Mouse (Mus musculus) small intestine, adult 10 weeks (tissue): Measurements from ENCODE around the gene Otud7b. TPM values are rescaled to one million over a fixed set of nuclear protein-coding genes. Genes with fewer than 3 reads are reported as not detected.

Experiments
- polyA plus RNA-seq: library from polyadenylated mRNA; stranded (reverse); fragments of 350-450 nt; fragmentation: Illumina TruSeq; extraction: RNeasy Lipid Tissue Mini Kit (QIAGEN cat#74804); gene quantifications from one replicate; pipeline ENCODE4 v1.2.3, GENCODE M21; 2014; ENCODE audit warnings: low replicate concordance

Gene Otud7b
- polyA plus RNA-seq = 18.3 TPM

GRCm38 (mm10) chr3:96104261-96105065, at the start of gene Otud7b:
Gene Otud7b, plus strand, starts transcription at chr3:96104527.

GRCm38 (mm10) chr3:96058231-96058896, 46.0 kb upstream of the Otud7b start, which contains the start of gene Vps45:
Gene Vps45, minus strand, starts transcription at chr3:96058466.

GRCm38 (mm10) chr3:96161869-96162840, 57.8 kb downstream of the Otud7b start, which contains the start of gene Mtmr11:
Gene Mtmr11, plus strand, starts transcription at chr3:96162004.

GRCm38 (mm10) chr3:96172197-96173178, 68.2 kb downstream of the Otud7b start, which contains the start of gene Sf3b4:
Gene Sf3b4, plus strand, starts transcription at chr3:96172332.

GRCm38 (mm10) chr3:96180727-96181477, 76.6 kb downstream of the Otud7b start, which contains the start of gene Sv2a:
Gene Sv2a, plus strand, starts transcription at chr3:96181151.

Other genes starting within 250 kb of the Otud7b start
- gene Prpf3, start 248.6 kb upstream of the Otud7b start, polyA plus RNA-seq = 28.4 TPM
- 2.5 TPM for gene Mrps21, start 233.0 kb upstream of the Otud7b start, polyA plus RNA-seq
- gene Ciart, start 222.3 kb upstream of the Otud7b start, polyA plus RNA-seq = not detected
- gene BC028528, start 212.5 kb upstream of the Otud7b start, polyA plus RNA-seq = 26.2 TPM
- gene Aph1a, start 210.6 kb upstream of the Otud7b start, polyA plus RNA-seq = 31.0 TPM
- 1.6 TPM for gene Car14, start 199.8 kb upstream of the Otud7b start, polyA plus RNA-seq
- 107 TPM for gene Anp32e, start 175.3 kb upstream of the Otud7b start, polyA plus RNA-seq
- gene Plekho1, start 108.5 kb upstream of the Otud7b start, polyA plus RNA-seq = 2.0 TPM
- gene Vps45, start 46.1 kb upstream of the Otud7b start, polyA plus RNA-seq = 43.1 TPM
- 8.0 TPM for gene Mtmr11, start 57.5 kb downstream of the Otud7b start, polyA plus RNA-seq
- 9.9 TPM for gene Sf3b4, start 67.8 kb downstream of the Otud7b start, polyA plus RNA-seq
- gene Sv2a, start 76.6 kb downstream of the Otud7b start, polyA plus RNA-seq = 0.11 TPM
- 1.8 TPM for gene Bola1, start 115.2 kb downstream of the Otud7b start, polyA plus RNA-seq
- not detected for gene Hist2h2ab, start 115.3 kb downstream of the Otud7b start, polyA plus RNA-seq
- gene Hist2h2ac, start 116.4 kb downstream of the Otud7b start, polyA plus RNA-seq = not detected
- gene Hist2h2be, start 116.6 kb downstream of the Otud7b start, polyA plus RNA-seq = 9.9 TPM
- gene Hist2h3c2, start 134.6 kb downstream of the Otud7b start, polyA plus RNA-seq = 1.3 TPM
- not detected for gene Hist2h2aa2, start 135.7 kb downstream of the Otud7b start, polyA plus RNA-seq
- not detected for gene Hist2h2aa1, start 141.0 kb downstream of the Otud7b start, polyA plus RNA-seq
- gene Hist2h3c1, start 142.2 kb downstream of the Otud7b start, polyA plus RNA-seq = 23.6 TPM
- not detected for gene Hist2h4, start 158.8 kb downstream of the Otud7b start, polyA plus RNA-seq
- not detected for gene Hist2h3b, start 164.1 kb downstream of the Otud7b start, polyA plus RNA-seq
- not detected for gene Hist2h2bb, start 165.2 kb downstream of the Otud7b start, polyA plus RNA-seq
- 1.2 TPM for gene Fcgr1, start 189.4 kb downstream of the Otud7b start, polyA plus RNA-seq